Mouse (Mus musculus): ENCODE measurements around the gene St6galnac6. TPM values are rescaled to one million over a fixed set of nuclear protein-coding genes. Genes with fewer than 3 reads are reported as not detected.

The St6galnac6 gene
- 100 to 1,000 TPM in 1 of 2 experiments, 10 to 100 TPM in 1; 99.1 to 104 TPM for total RNA-seq (2021)
- long read RNA-seq, transcript St6galnac6-203 (7 exons, 2,394 nt) = major isoform, 11 of 34 reads
- long read RNA-seq, partial matches to known transcripts = 9 of 34 reads
- long read RNA-seq, other reads (novel, unspliced or antisense) = 9 of 34 reads

GRCm38 (mm10) chr2:32599409-32599808 is at the start of gene St6galnac6:
St6galnac6 (plus strand) TSS chr2:32599709.
- no peak for DNase-seq (ENCODE audit: low spot score in 2 of 2)

DNA sequence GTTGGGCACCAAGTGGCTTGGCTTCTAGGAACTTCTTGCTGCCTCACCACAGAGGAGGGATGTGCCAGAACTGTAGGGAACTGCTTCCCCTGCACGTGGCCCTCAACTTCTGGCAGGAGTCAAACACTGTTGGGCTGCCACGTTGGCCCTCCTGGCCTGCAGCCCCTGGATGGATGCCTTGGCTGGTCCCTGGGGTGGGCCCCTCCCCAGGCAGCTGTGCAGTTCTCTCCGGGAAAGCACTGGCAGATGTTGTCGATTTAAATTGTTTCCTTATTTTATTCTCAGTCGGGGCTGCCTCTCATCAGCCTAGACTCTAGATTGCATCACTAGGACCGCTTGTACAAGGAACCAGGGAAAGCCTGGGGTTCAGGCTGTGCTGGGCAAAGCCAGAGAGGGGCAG is 49.7 kb upstream of the St6galnac6 start:
- DNase-seq (ENCODE audit: low spot score in 2 of 2) = peak in 1 of 2 experiments; percentile 50

DNA sequence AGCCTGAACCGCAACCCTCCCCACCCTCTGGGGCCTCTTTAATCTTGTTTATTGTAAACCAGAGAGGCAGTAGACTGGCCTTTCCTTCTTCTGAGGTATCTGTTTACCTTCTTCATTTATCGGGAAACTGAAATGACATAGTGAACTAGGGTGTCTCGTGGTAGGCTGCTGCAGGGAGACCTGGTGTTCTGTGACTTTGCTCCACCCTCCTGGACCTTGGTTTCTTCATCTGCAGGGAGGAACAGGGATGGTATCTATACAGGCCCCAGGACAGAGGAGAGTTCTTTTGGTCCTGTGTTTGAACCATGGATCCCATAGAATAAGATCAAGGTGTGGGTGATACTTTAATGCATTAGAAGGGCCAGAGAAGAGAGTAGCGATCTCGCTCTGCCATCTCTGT is 48.3 kb upstream of the St6galnac6 start:
- DNase-seq (ENCODE audit: low spot score in 2 of 2) = no peak

GRCm38 (mm10) chr2:32553592-32554148 is 45.8 kb upstream of the St6galnac6 start:
- DNase-seq (ENCODE audit: low spot score in 2 of 2) = no peak

DNA sequence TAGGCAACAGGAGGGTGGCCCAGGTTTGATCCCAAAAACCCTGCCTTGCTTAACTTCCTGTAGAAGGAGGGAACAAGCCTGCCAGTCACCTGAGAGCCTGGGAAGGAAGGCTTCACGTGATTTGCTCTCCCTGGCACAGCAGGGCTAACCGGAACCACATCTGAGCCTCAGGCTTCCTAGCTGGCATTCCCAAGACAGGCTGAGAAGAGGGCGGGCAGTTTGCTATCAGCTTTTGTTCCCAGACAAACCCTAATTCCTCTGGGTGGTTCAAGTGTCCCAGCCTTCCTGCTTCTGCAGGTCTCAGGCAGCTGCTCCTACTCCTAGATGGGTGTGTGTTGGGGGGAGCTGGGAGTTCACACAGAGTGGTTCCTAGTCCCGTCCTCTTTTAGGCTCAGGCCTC is 44.0 kb upstream of the St6galnac6 start:
- no peak for DNase-seq (ENCODE audit: low spot score in 2 of 2)

GRCm38 (mm10) chr2:32556019-32556418 is 43.5 kb upstream of the St6galnac6 start:
- DNase-seq (ENCODE audit: low spot score in 2 of 2) = no peak

GRCm38 (mm10) chr2:32559570-32559969 is 39.9 kb upstream of the St6galnac6 start:
- DNase-seq (ENCODE audit: low spot score in 2 of 2) = peak in 1 of 2 experiments; percentile 54

GRCm38 (mm10) chr2:32566536-32567063 is 32.9 kb upstream of the St6galnac6 start:
- DNase-seq (ENCODE audit: low spot score in 2 of 2) = peak; percentile 75 to 81

GRCm38 (mm10) chr2:32568149-32568548 is 31.4 kb upstream of the St6galnac6 start:
- DNase-seq (ENCODE audit: low spot score in 2 of 2) = no peak

- DNase-seq (ENCODE audit: low spot score in 2 of 2) = no peak
These were observed 30.6 kb upstream of the St6galnac6 start for GRCm38 (mm10) chr2:32568941-32569340.

- DNase-seq (ENCODE audit: low spot score in 2 of 2) = peak; percentile 84 to 88
These were observed 28.6 kb upstream of the St6galnac6 start, which contains the start of gene Dpm2 for GRCm38 (mm10) chr2:32570698-32571494. Dpm2 (plus strand) TSS chr2:32570858.

DNA sequence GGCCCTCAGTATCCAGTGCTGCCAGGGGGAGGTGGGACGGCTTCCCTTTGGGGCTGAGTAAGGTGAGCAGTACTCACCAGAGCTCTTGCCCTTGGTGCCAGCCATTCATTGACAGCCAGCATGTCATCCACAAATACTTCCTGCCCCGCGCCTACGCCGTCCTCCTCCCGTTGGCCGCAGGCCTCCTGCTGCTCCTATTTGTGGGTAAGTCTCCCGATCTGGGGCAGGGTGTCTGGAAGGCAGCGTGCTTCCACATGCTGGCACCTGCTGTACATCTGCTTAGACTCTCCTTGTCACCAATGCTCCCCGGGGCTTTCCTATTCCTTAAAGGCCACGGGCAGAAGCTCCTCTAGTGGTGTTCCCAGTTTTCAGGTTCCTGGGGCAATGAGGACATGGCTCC is 27.3 kb upstream of the St6galnac6 start:
- DNase-seq (ENCODE audit: low spot score in 2 of 2) = no peak

GRCm38 (mm10) chr2:32574497-32574896 is 25.0 kb upstream of the St6galnac6 start, which contains the start of gene Pip5kl1:
Pip5kl1 (plus strand) TSS chr2:32574797.
- DNase-seq (ENCODE audit: low spot score in 2 of 2) = no peak

DNA sequence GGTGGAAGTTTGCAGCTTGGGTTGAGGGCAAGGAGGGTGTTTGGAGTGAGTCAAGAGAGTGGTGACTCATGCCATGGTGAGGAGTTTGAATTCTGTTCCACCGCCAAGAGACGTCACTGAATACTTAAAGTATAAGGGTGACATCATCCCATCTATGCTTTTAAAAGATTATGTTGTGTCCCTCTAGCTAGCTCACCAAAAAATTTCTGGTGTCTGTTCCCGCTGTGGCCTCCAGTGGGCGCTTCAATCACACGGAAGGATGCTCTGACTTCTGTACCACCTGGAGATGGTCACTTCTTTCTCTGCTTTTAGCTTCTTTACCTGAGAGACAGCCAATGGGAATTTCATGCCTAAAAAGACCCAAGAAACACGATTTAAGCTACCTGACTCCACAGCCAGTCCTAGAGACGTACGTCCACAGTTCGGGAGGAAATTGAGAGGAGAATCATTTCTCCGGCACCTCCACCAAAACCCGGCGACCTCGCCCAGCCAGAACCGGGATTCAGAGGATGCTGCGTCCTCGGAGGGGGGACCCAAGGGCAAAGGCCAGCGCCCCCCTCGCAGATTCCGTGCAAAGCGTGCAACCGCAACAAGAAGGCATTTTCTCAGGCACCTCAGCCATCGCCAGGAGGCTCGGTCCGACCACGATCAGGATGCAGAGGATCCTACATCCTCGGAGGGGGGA is 24.5 kb upstream of the St6galnac6 start:
- DNase-seq (ENCODE audit: low spot score in 2 of 2) = peak; percentile 73 to 79

DNA sequence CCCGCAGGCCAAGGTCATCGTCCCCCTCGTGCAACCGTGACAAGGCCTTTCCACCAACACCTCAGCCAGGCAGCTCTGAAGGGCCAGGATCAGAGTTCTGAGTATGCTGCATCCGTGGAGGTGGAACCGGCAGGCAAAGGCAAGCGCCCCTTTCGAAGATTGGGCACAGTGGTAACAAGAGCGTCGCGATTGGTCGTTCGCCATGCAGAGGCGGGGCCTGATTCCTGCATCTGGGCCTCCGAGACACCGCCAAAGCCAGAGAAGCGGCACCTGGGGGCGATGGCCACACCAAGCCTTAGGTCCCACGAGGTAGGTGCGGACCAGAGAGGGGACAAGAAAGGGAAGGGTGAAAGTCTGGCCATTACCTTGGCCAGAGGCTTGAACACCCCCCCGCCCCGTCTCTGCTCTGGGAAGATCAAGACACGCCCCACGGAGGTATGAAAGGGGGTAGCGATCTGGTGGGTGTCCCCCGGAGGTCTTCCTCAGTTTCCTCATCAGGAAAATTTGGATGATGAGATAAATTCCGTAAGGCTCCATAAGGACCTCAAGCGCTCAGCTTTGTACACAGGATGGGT is 23.8 kb upstream of the St6galnac6 start, which contains the start of gene 9430097D07Rik:
Gene 9430097D07Rik, minus strand, starts transcription at position 99 of the 575 bp plus-strand sequence.
- peak; percentile 62 to 70 for DNase-seq (ENCODE audit: low spot score in 2 of 2)

DNA sequence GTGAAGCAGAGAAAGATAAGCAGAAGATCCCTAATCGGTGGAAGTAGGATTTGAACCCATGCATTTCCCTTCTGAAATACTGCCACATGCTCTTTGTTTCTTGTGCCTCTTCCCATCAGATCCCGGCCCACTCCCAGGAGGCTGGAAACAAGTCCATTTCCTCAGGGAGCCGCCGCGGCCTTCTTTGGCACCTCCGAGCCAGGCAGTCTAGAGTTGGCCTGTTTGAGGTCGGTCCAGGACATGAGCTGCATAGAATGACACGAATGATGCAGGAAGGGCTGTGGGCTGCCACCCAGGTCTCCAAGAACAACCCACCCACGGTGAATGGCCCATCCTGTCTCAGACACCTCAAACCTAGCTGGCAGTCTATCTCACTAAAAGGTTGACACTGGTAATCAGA is 23.0 kb upstream of the St6galnac6 start:
- DNase-seq (ENCODE audit: low spot score in 2 of 2) = no peak

DNA sequence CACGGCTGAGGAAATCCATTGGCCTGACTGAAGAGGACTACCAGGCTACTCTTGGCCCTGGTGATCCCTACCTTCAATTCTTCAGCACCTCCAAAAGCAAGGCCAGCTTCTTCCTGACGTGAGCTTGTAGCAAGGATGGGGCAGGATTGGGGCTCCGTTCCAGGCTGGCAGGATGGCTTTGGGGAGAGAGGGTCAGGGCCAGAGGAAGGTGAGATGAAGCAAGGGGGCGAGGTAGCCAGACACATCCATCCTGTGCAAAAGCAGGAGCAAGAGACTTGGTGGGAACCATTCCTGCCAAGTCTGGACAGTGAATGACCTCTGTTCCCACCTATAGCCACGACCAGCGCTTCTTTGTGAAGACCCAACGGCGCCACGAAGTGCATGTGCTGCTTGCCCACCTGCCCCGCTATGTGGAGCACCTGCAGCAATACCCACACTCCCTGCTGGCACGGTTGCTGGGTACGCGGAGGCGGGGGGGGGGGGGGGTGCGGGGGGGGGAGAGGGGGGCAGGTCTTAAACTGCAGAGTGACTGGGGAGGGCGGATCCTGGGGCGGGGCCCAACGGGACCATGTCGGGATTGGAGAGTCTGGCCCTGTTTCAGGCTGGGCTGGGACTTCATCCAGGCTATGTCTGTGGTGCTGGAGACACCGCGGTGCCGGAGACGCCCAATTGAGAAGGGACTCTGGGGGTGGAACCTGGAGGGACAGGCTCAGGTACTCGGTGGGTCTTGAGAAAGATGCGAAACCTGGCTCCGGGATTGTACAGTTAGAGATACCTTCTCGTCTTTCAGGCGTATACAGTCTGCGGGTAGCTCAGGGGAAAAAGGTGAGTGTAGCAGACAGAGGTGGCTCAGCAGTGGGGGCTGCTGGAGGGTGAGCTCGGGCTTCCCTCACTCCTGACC is 21.1 kb upstream of the St6galnac6 start:
- no peak for DNase-seq (ENCODE audit: low spot score in 2 of 2)

- DNase-seq (ENCODE audit: low spot score in 2 of 2) = peak; percentile 69 to 75
These were observed 17.9 kb upstream of the St6galnac6 start for GRCm38 (mm10) chr2:32581450-32582095.
